Mouse (Mus musculus) neural tube, embryonic 11.5 days (tissue): ENCODE data around the gene Scube3. TPM values are rescaled to one million over a fixed set of nuclear protein-coding genes. Genes with fewer than 3 reads are reported as not detected.
A peak's percentile ranks its signal among the peaks of the same experiment; 100 is the strongest.

Experiments used
- ATAC-seq: fragments of 200-750 bp; cut with Nextera tagmentation; 2 replicates; pipeline ENCODE4 v1.8.0; 2017; ENCODE audit warnings: moderate number of reproducible peaks, mild to moderate bottlenecking, moderate TSS enrichment, moderate library complexity; ENCODE audit not compliant: insufficient read depth, low FRiP score, low TSS enrichment
- DNase-seq: peaks from one replicate; pipeline ENCODE4 v3.0.0-alpha.2; 2015; ENCODE audit warnings: low spot score
- H3K27ac ChIP-seq: fragments of 300-500 bp; sonication (generic); 2 replicates; pipeline ENCODE4 v1.5.1; 2014; ENCODE audit warnings: low read depth, mild to moderate bottlenecking, low read length
- H3K27me3 ChIP-seq: fragments of 300-500 bp; sonication (generic); 2 replicates; pipeline ENCODE4 v1.6.1; 2014; ENCODE audit warnings: mild to moderate bottlenecking, low read length, mixed read lengths; ENCODE audit not compliant: control insufficient read depth, insufficient read depth
- H3K36me3 ChIP-seq: fragments of 300-500 bp; sonication (generic); 2 replicates; pipeline ENCODE4 v1.6.1; 2014; ENCODE audit warnings: mild to moderate bottlenecking, low read length, moderate library complexity, mixed read lengths; ENCODE audit not compliant: control insufficient read depth, insufficient read depth
- H3K4me1 ChIP-seq: fragments of 300-500 bp; sonication (generic); 2 replicates; pipeline ENCODE4 v1.6.1; 2014; ENCODE audit warnings: low read length, mixed read lengths; ENCODE audit not compliant: control insufficient read depth, insufficient read depth
- H3K4me2 ChIP-seq: fragments of 300-500 bp; sonication (generic); 2 replicates; pipeline ENCODE4 v1.6.1; 2014; ENCODE audit warnings: low read depth, mild to moderate bottlenecking, moderate library complexity
- H3K4me3 ChIP-seq: fragments of 300-500 bp; sonication (generic); 2 replicates; pipeline ENCODE4 v1.5.1; 2014; ENCODE audit warnings: low read depth, low read length
- H3K9ac ChIP-seq: fragments of 300-500 bp; sonication (generic); 2 replicates; pipeline ENCODE4 v1.6.1; 2014; ENCODE audit warnings: mild to moderate bottlenecking, low read length
- H3K9me3 ChIP-seq: fragments of 300-500 bp; sonication (generic); 2 replicates; pipeline ENCODE4 v1.6.1; 2016; ENCODE audit warnings: low read length; ENCODE audit not compliant: control insufficient read depth
- WGBS: fragments of 180-500 bp; shearing (Covaris S2); extraction: QIAGEN DNeasy Blood & Tissue Kit; methylation state at CpG from one replicate; pipeline ENCODE4 v1.1.7; 2014; 5-methylcytosine and 5-hydroxymethylcytosine counted together
- polyA plus RNA-seq: library from polyadenylated mRNA; unstranded; fragments of >200 nt; fragmentation: Nextera tagmentation; extraction: Ambion mirVana; gene quantifications from 2 replicates; pipeline ENCODE4 v1.2.1, GENCODE M21; 2014

The Scube3 gene
- polyA plus RNA-seq, 1 experiment from 2014 or later, result 8.7 TPM

DNA sequence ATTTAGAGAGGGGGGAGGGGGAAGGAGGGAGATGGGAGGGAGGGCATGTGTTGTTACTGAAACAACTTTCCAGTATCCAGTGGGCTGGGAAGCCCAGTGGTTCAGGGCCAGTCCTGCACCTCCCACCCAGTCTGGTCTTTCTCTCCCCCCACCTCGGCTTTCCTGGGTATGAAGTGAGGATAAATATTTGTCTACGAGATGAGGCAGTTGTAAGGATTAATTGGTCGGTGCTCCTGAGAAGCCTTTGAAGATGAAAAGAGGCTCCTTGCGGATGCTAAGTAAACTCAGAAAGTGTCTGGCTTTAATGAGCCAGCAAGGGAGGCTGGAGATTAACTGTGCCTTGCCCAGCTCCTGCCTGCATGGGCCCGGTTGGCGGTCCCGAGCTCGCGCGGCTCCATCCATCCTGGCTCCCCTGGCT is 40.0 kb upstream of the Scube3 start:
- H3K27me3 ChIP-seq, result no peaks in the 10 kb centered on the region
- no peaks in the 10 kb centered on the region for H3K36me3 ChIP-seq
- peaks cover 3% of the 10 kb centered on the region; the same call in 1 of the 2 replicates for H3K4me1 ChIP-seq
- DNase-seq (no peak), ATAC-seq (no peak)
- no peak overlapping the region for H3K4me3 ChIP-seq
- no peaks in the 10 kb centered on the region for H3K9me3 ChIP-seq
- H3K27ac ChIP-seq, result no peak overlapping the region
- no peak overlapping the region for H3K9ac ChIP-seq
- H3K4me2 ChIP-seq, result no peak overlapping the region
- 31% methylated on average over 10 of the region's 10 CpGs for WGBS

GRCm38 (mm10) chr17:28104416-28104815 is 37.5 kb upstream of the Scube3 start:
- Histone ChIP-seq H3K27me3 (no peaks in the 10 kb centered on the region), H3K9me3 (no peaks in the 10 kb centered on the region), H3K9ac (no peak overlapping the region), H3K4me3 (no peak overlapping the region), H3K4me1 (peaks cover 10% of the 10 kb centered on the region), H3K27ac (no peak overlapping the region), H3K4me2 (no peak overlapping the region), H3K36me3 (no peaks in the 10 kb centered on the region)
- ATAC-seq, result no peak
- DNase-seq, result no peak
- WGBS, result 90% methylated on average over 6 of the region's 6 CpGs

GRCm38 (mm10) chr17:28106352-28106751 is 35.6 kb upstream of the Scube3 start:
- Histone ChIP-seq H3K4me2 (no peak overlapping the region), H3K9ac (no peak overlapping the region), H3K27ac (no peak overlapping the region), H3K9me3 (no peaks in the 10 kb centered on the region), H3K4me1 (peaks cover 10% of the 10 kb centered on the region), H3K27me3 (no peaks in the 10 kb centered on the region), H3K36me3 (no peaks in the 10 kb centered on the region), H3K4me3 (no peak overlapping the region)
- ATAC-seq (no peak), DNase-seq (no peak)
- 79% methylated on average over 6 of the region's 6 CpGs for WGBS

GRCm38 (mm10) chr17:28107275-28107674 is 34.7 kb upstream of the Scube3 start:
- 3% methylated on average over 14 of the region's 14 CpGs for WGBS
- no peak overlapping the region for H3K4me2 ChIP-seq
- ATAC-seq, result no peak

DNA sequence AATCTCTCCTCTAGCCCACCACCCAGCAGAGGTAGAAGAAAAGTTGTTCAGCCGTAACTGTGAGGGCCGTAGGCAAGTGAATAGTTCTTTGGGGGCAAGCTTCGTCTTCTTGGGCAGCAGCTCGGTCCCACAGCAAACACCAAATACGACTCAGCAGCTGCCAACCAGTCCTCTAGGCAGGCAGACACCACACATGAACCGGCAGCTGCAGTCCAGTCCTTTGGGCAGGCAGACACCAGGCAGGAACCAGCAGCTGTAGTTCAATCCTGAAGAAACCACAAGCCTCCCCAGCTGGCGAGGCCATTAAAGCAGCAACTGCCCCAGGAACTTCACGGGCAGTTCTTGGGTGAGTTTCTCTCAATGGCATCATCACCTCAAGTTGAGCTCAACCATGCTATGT is 29.7 kb upstream of the Scube3 start:
- no peak overlapping the region for H3K9ac ChIP-seq
- H3K4me1 ChIP-seq, result peaks cover 6% of the 10 kb centered on the region

More at GRCm38 (mm10) chr17:28107275-28107674, 34.7 kb upstream of the Scube3 start:
- peak; percentile 44 for DNase-seq
- H3K9ac ChIP-seq, result peak overlapping the region; percentile 32
- H3K4me3 ChIP-seq, result no peak overlapping the region
- H3K4me1 ChIP-seq, result peaks cover 10% of the 10 kb centered on the region
- no peaks in the 10 kb centered on the region for H3K27me3 ChIP-seq
- no peaks in the 10 kb centered on the region for H3K9me3 ChIP-seq
- no peak overlapping the region for H3K27ac ChIP-seq
- H3K36me3 ChIP-seq, result no peaks in the 10 kb centered on the region

GRCm38 (mm10) chr17:28116335-28116734 is 25.6 kb upstream of the Scube3 start:
- Histone ChIP-seq H3K27ac (no peak overlapping the region), H3K4me1 (peaks cover 2% of the 10 kb centered on the region; the same call in 1 of the 2 replicates), H3K9me3 (no peaks in the 10 kb centered on the region), H3K9ac (no peak overlapping the region), H3K36me3 (no peaks in the 10 kb centered on the region), H3K27me3 (no peaks in the 10 kb centered on the region), H3K4me2 (no peak overlapping the region), H3K4me3 (no peak overlapping the region)
- DNase-seq (peak; percentile 38), ATAC-seq (peak; percentile 48; the same call in 1 of the 2 replicates)
- 63% methylated on average over 9 of the region's 9 CpGs for WGBS

More for the DNA sequence above, 29.7 kb upstream of the Scube3 start:
- Histone ChIP-seq H3K27me3 (no peaks in the 10 kb centered on the region), H3K9me3 (no peaks in the 10 kb centered on the region), H3K4me2 (no peak overlapping the region), H3K27ac (no peak overlapping the region), H3K36me3 (no peaks in the 10 kb centered on the region), H3K4me3 (no peak overlapping the region)
- ATAC-seq, result no peak
- 90% methylated on average over 8 of the region's 8 CpGs for WGBS
- DNase-seq, result no peak

- Histone ChIP-seq H3K27me3 (no peaks in the 10 kb centered on the region), H3K4me3 (no peak overlapping the region), H3K36me3 (no peaks in the 10 kb centered on the region), H3K4me1 (peaks cover 2% of the 10 kb centered on the region; the same call in 1 of the 2 replicates), H3K27ac (no peak overlapping the region), H3K4me2 (no peak overlapping the region), H3K9me3 (no peaks in the 10 kb centered on the region), H3K9ac (no peak overlapping the region)
- ATAC-seq, result no peak
- WGBS, result 57% methylated on average over 19 of the region's 19 CpGs
- DNase-seq, result no peak
These were observed 24.3 kb upstream of the Scube3 start for GRCm38 (mm10) chr17:28117451-28118209.

DNA sequence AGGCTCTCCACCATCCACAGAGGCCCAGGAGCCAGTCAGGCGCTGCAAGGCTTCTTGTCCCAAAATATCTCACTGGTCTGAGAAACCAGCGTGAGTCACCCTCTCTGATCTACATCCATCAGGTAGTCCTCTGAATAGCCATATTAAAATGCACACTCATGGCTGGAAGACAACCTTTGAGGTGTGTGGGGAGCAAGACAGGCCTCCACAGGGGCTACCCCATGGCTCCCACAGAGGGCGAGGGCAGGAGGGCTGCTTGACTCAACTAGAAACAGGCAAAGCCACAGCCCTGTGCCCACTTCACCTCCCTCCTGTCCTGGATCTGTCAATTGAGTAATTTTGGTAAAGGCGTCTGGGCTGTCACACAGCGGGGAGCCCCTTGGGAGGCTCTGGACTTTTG is 21.5 kb upstream of the Scube3 start:
- Histone ChIP-seq H3K4me1 (peaks cover 6% of the 10 kb centered on the region), H3K9ac (no peak overlapping the region), H3K4me3 (no peak overlapping the region), H3K27ac (no peak overlapping the region), H3K4me2 (no peak overlapping the region), H3K27me3 (no peaks in the 10 kb centered on the region), H3K36me3 (no peaks in the 10 kb centered on the region), H3K9me3 (no peaks in the 10 kb centered on the region)
- DNase-seq, result no peak
- WGBS, result 85% methylated on average over 5 of the region's 5 CpGs
- ATAC-seq, result no peak

GRCm38 (mm10) chr17:28122949-28123348 is 19.0 kb upstream of the Scube3 start:
- no peaks in the 10 kb centered on the region for H3K9me3 ChIP-seq
- WGBS, result 51% methylated on average over 13 of the region's 13 CpGs
- H3K9ac ChIP-seq, result peak overlapping the region; percentile 43
- no peaks in the 10 kb centered on the region for H3K27me3 ChIP-seq
- peaks cover 6% of the 10 kb centered on the region for H3K4me1 ChIP-seq
- no peaks in the 10 kb centered on the region for H3K36me3 ChIP-seq
- H3K4me3 ChIP-seq, result no peak overlapping the region
- ATAC-seq, result no peak
- no peak for DNase-seq
- no peak overlapping the region for H3K4me2 ChIP-seq
- H3K27ac ChIP-seq, result peak overlapping the region; percentile 60; the same call in 1 of the 2 replicates
